Mouse (Mus musculus) heart, adult 11 months (tissue): ENCODE results near the gene Samsn1.
A peak's percentile ranks its signal among the peaks of the same experiment; 100 is the strongest.

Source experiments
- DNase-seq: peaks from one replicate; pipeline ENCODE4 v3.0.0; 2022

Samsn1 gene

GRCm38 (mm10) chr16:76022181-76022580 lies at the start of gene Samsn1:
Samsn1 (minus strand) TSS chr16:76022281.
- DNase-seq, result no peak

GRCm38 (mm10) chr16:76066082-76066635 lies 44.1 kb upstream of the Samsn1 start:
- DNase-seq, result peak; percentile 61

- DNase-seq, result peak; percentile 55
These were observed 32.9 kb upstream of the Samsn1 start for GRCm38 (mm10) chr16:76054976-76055375.

- DNase-seq, result peak; percentile 54
These were observed 32.0 kb upstream of the Samsn1 start for GRCm38 (mm10) chr16:76054079-76054478.

- peak; percentile 88 for DNase-seq
These were observed 31.5 kb upstream of the Samsn1 start for GRCm38 (mm10) chr16:76053537-76053936.

- no peak for DNase-seq
These were observed 25.0 kb upstream of the Samsn1 start for GRCm38 (mm10) chr16:76047066-76047465.

GRCm38 (mm10) chr16:76040319-76040945 lies 18.4 kb upstream of the Samsn1 start:
- DNase-seq, result no peak

GRCm38 (mm10) chr16:76019164-76019563 lies 2.9 kb downstream of the Samsn1 start:
- peak; percentile 72 for DNase-seq

- DNase-seq, result no peak
These were observed 18.2 kb downstream of the Samsn1 start for GRCm38 (mm10) chr16:76003812-76004389.

GRCm38 (mm10) chr16:76002870-76003572 lies 19.1 kb downstream of the Samsn1 start:
- no peak for DNase-seq

- peak; percentile 86 for DNase-seq
These were observed 19.8 kb downstream of the Samsn1 start for GRCm38 (mm10) chr16:76002287-76002686.

- DNase-seq, result no peak
These were observed 20.3 kb downstream of the Samsn1 start for GRCm38 (mm10) chr16:76001788-76002187.

GRCm38 (mm10) chr16:76000127-76000526 lies 22.0 kb downstream of the Samsn1 start:
- DNase-seq, result no peak

- DNase-seq, result no peak
These were observed 31.9 kb downstream of the Samsn1 start for GRCm38 (mm10) chr16:75990173-75990572.

- DNase-seq, result no peak
These were observed 38.2 kb downstream of the Samsn1 start for GRCm38 (mm10) chr16:75983831-75984230.

GRCm38 (mm10) chr16:75979381-75979780 lies 42.7 kb downstream of the Samsn1 start:
- DNase-seq, result no peak

GRCm38 (mm10) chr16:75977798-75978197 lies 44.3 kb downstream of the Samsn1 start:
- no peak for DNase-seq

GRCm38 (mm10) chr16:75975682-75976332 lies 46.3 kb downstream of the Samsn1 start:
- no peak for DNase-seq

GRCm38 (mm10) chr16:75970266-75970998 lies 51.6 kb downstream of the Samsn1 start:
- DNase-seq, result no peak

- no peak for DNase-seq
These were observed 60.1 kb downstream of the Samsn1 start for GRCm38 (mm10) chr16:75962021-75962420.

- DNase-seq, result no peak
These were observed 60.6 kb downstream of the Samsn1 start for GRCm38 (mm10) chr16:75961487-75961886.

- peak; percentile 97 for DNase-seq
These were observed 61.0 kb downstream of the Samsn1 start for GRCm38 (mm10) chr16:75961036-75961435.

GRCm38 (mm10) chr16:75933357-75933756 lies 88.7 kb downstream of the Samsn1 start:
- no peak for DNase-seq
